Mouse (Mus musculus) spleen, adult 12 weeks (tissue): ENCODE measurements around the gene Cwc27.

ENCODE experiments used
- DNase-seq: peaks from one replicate; pipeline ENCODE4 v3.0.0; 2022; ENCODE audit warnings: low spot score

Gene Cwc27

GRCm38 (mm10) chr13:104779104-104779670 lies 37.8 kb downstream of the Cwc27 start:
- DNase-seq = no peak

GRCm38 (mm10) chr13:104763193-104763592 lies 53.7 kb downstream of the Cwc27 start:
- DNase-seq = no peak

GRCm38 (mm10) chr13:104762401-104762800 lies 54.5 kb downstream of the Cwc27 start:
- DNase-seq = no peak

GRCm38 (mm10) chr13:104759381-104759780 lies 57.6 kb downstream of the Cwc27 start:
- no peak for DNase-seq

GRCm38 (mm10) chr13:104747032-104747431 lies 69.9 kb downstream of the Cwc27 start:
- no peak for DNase-seq

GRCm38 (mm10) chr13:104742866-104743265 lies 74.1 kb downstream of the Cwc27 start:
- DNase-seq = no peak

GRCm38 (mm10) chr13:104729261-104730046 lies 87.5 kb downstream of the Cwc27 start:
- no peak for DNase-seq

GRCm38 (mm10) chr13:104727681-104728080 lies 89.3 kb downstream of the Cwc27 start:
- DNase-seq = no peak

- no peak for DNase-seq
These were observed 96.8 kb downstream of the Cwc27 start for GRCm38 (mm10) chr13:104720133-104720532.

GRCm38 (mm10) chr13:104694612-104695355 lies 122.2 kb downstream of the Cwc27 start:
- DNase-seq = no peak

- DNase-seq = no peak
These were observed 124.2 kb downstream of the Cwc27 start for GRCm38 (mm10) chr13:104692710-104693109.

- no peak for DNase-seq
These were observed 131.4 kb downstream of the Cwc27 start for GRCm38 (mm10) chr13:104685537-104685936.

- DNase-seq = no peak
These were observed 132.5 kb downstream of the Cwc27 start for GRCm38 (mm10) chr13:104684361-104685011.

GRCm38 (mm10) chr13:104681212-104681611 lies 135.7 kb downstream of the Cwc27 start:
- DNase-seq = no peak

GRCm38 (mm10) chr13:104661188-104661587 lies 155.8 kb downstream of the Cwc27 start:
- DNase-seq = no peak

- DNase-seq = no peak
These were observed 156.8 kb downstream of the Cwc27 start for GRCm38 (mm10) chr13:104660042-104660680.

- DNase-seq = no peak
These were observed 160.2 kb downstream of the Cwc27 start for GRCm38 (mm10) chr13:104656666-104657272.

- no peak for DNase-seq
These were observed 161.8 kb downstream of the Cwc27 start for GRCm38 (mm10) chr13:104655137-104655536.

GRCm38 (mm10) chr13:104651763-104652162 lies 165.2 kb downstream of the Cwc27 start:
- DNase-seq = no peak

GRCm38 (mm10) chr13:104650654-104651053 lies 166.3 kb downstream of the Cwc27 start:
- DNase-seq = no peak

- DNase-seq = no peak
These were observed 166.8 kb downstream of the Cwc27 start for GRCm38 (mm10) chr13:104650145-104650544.
